In the genomic region with DNA sequence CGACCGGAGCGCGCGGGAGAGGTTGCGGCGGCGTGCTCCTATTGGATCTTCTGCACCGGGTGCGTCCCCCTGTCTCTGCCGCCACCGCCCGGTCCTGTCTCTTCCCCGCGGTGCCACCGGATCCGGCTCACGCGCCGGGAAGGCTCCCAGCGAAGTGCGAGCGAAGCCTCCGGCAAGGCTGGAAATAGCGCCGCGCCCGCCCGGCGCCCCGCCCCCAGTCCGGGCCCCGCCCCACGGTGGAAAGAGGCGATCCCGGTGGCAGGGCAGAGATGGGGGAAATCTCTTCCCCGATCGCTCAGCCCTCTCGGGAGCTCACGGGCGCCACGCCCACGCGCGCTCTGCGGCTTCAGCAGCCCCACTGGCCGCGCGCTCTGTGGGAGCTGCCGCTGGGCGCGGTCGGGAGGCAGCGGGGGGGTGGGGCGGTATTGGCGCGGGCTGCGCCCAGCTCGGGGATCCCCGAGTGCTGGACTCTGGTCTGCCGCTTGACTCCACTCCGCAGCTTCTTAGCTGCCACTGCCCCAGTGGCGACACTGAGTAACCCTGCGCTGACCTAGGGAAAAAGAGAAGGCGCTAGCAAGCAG, we compare ENCODE assay signal across 8 mouse cellular contexts. TPM values are rescaled to one million over a fixed set of nuclear protein-coding genes. Genes with fewer than 3 reads are reported as not detected.
A peak's percentile ranks its signal among the peaks of the same experiment; 100 is the strongest.
DNase-seq lines count a peak whose midpoint lies in the region; ATAC-seq and TF ChIP-seq lines count a peak whose summit lies in the region.

Gene Chst8 (minus strand): TSS at position 181 of the 581 bp plus-strand sequence.

- no peak for TF ChIP-seq CTCF in E14TG2a.4 (conservative IDR thresholded peaks at IDR 0.05; ENCODE audit: low read length)

- no peak within 1 kb of the TSS for H3K27ac ChIP-seq in brown adipose tissue, adult 24 weeks (replicated peaks; ENCODE audit: low read depth, low read length)
- no peak within 1 kb of the TSS for H3K27ac ChIP-seq in forebrain, embryonic 15.5 days (replicated peaks)
- no peak within 1 kb of the TSS for H3K27ac ChIP-seq in liver, embryonic 12.5 days
- peak within 1 kb of the TSS; percentile 44; the same call in 1 of the 2 replicates for H3K27ac ChIP-seq in neural tube, embryonic 11.5 days (ENCODE audit: low read depth, low read length)

- H3K4me3 ChIP-seq in E14TG2a.4 (replicated peaks; ENCODE audit: low read length), result peak within 1 kb of the TSS; percentile 84
- peak within 1 kb of the TSS; percentile 53 for H3K4me3 ChIP-seq in brown adipose tissue, adult 24 weeks (ENCODE audit: insufficient read depth, low read depth, low read length)
- H3K4me3 ChIP-seq in forebrain, embryonic 15.5 days, result peak within 1 kb of the TSS; percentile 51
- peak within 1 kb of the TSS; percentile 53 for H3K4me3 ChIP-seq in liver, embryonic 12.5 days
- H3K4me3 ChIP-seq in neural tube, embryonic 11.5 days (ENCODE audit: low read depth, low read length), result peak within 1 kb of the TSS; percentile 56

- H3K27me3 ChIP-seq in E14TG2a.4 (ENCODE audit: insufficient read depth, low read length), result peaks cover 96% of the 10 kb centered on the region
- peaks cover 53% of the 10 kb centered on the region for H3K27me3 ChIP-seq in forebrain, embryonic 15.5 days
- H3K27me3 ChIP-seq in liver, embryonic 12.5 days (replicated peaks), result peaks cover 74% of the 10 kb centered on the region
- H3K27me3 ChIP-seq in neural tube, embryonic 11.5 days (ENCODE audit: control insufficient read depth, insufficient read depth, low read length), result peaks cover 26% of the 10 kb centered on the region

- under 1% methylated on average over 64 of the region's 65 CpGs for WGBS in forebrain, embryonic 15.5 days
- under 1% methylated on average over 56 of the region's 65 CpGs for WGBS in liver, embryonic 12.5 days (ENCODE audit: insufficient replicate concordance)
- WGBS in neural tube, embryonic 11.5 days, result under 1% methylated on average over 46 of the region's 65 CpGs

- DNase-seq in heart, postnatal 10 days, result peak; percentile 79 to 80
- peak; percentile 82 to 89 for DNase-seq in kidney, postnatal 36 days
- DNase-seq in neural tube, embryonic 11.5 days (ENCODE audit: low spot score), result peak; percentile 85
- DNase-seq in thymus, postnatal 4 days, result peak; percentile 32

- peak within 1 kb of the TSS; percentile 40 for H3K9ac ChIP-seq in forebrain, embryonic 15.5 days (replicated peaks)
- no peak within 1 kb of the TSS for H3K9ac ChIP-seq in liver, embryonic 12.5 days
- H3K9ac ChIP-seq in neural tube, embryonic 11.5 days (ENCODE audit: low read length), result peak within 1 kb of the TSS; percentile 64

- intact Hi-C loops in heart, postnatal 10 days (cut with DNase I), result no loop called here

- H3K4me1 ChIP-seq in E14TG2a.4 (replicated peaks; ENCODE audit: low read depth, low read length), result peaks cover 24% of the 10 kb centered on the region
- no peaks in the 10 kb centered on the region for H3K4me1 ChIP-seq in brown adipose tissue, adult 24 weeks (ENCODE audit: control insufficient read depth, insufficient read depth, insufficient read length, low read length)
- peaks cover 28% of the 10 kb centered on the region for H3K4me1 ChIP-seq in forebrain, embryonic 15.5 days
- no peaks in the 10 kb centered on the region for H3K4me1 ChIP-seq in liver, embryonic 12.5 days
- H3K4me1 ChIP-seq in neural tube, embryonic 11.5 days (ENCODE audit: control insufficient read depth, insufficient read depth, low read length), result no peaks in the 10 kb centered on the region

- H3K36me3 ChIP-seq in E14TG2a.4 (ENCODE audit: insufficient read depth, low read length), result no peaks in the 10 kb centered on the region
- no peaks in the 10 kb centered on the region for H3K36me3 ChIP-seq in forebrain, embryonic 15.5 days
- H3K36me3 ChIP-seq in liver, embryonic 12.5 days, result no peaks in the 10 kb centered on the region
- no peaks in the 10 kb centered on the region for H3K36me3 ChIP-seq in neural tube, embryonic 11.5 days (ENCODE audit: control insufficient read depth, insufficient read depth, low read length)

- H3K9me3 ChIP-seq in E14TG2a.4 (ENCODE audit: low read length), result peaks cover 9% of the 10 kb centered on the region
- H3K9me3 ChIP-seq in forebrain, embryonic 15.5 days, result no peaks in the 10 kb centered on the region
- H3K9me3 ChIP-seq in liver, embryonic 12.5 days (replicated peaks), result no peaks in the 10 kb centered on the region
- H3K9me3 ChIP-seq in neural tube, embryonic 11.5 days (ENCODE audit: control insufficient read depth, low read length), result no peaks in the 10 kb centered on the region; the same call in 1 of the 2 replicates

- peak within 1 kb of the TSS; percentile 87 for H3K4me2 ChIP-seq in forebrain, embryonic 15.5 days (replicated peaks)
- H3K4me2 ChIP-seq in liver, embryonic 12.5 days, result peak within 1 kb of the TSS; percentile 74
- H3K4me2 ChIP-seq in neural tube, embryonic 11.5 days (ENCODE audit: low read depth), result peak within 1 kb of the TSS; percentile 92

- peak; percentile 81 for ATAC-seq in forebrain, embryonic 15.5 days (replicated peaks)
- ATAC-seq in liver, embryonic 12.5 days, result peak; percentile 40; the same call in 1 of the 2 replicates
- ATAC-seq in neural tube, embryonic 11.5 days (ENCODE audit: insufficient read depth, low FRiP score, low TSS enrichment), result peak; percentile 75

RNA-seq across cellular contexts. Expression of gene Chst8, which starts in this region (rescaled TPM):
- polyA plus RNA-seq in brown adipose tissue, adult 24 weeks (2012; ENCODE audit: insufficient read depth, insufficient read length, missing spikeins), result 2.0 TPM in 1 of 2 replicates, not detected in the other
- 8.8 and 9.6 TPM in 2 replicates for polyA plus RNA-seq in forebrain, embryonic 15.5 days (2015; fragmentation: Nextera tagmentation; extraction: Ambion mirVana)
- under 1 TPM; 0.25 to 0.65 TPM for total RNA-seq in heart, postnatal 10 days (2021)
- polyA plus RNA-seq in liver, embryonic 12.5 days (2016; fragmentation: Nextera tagmentation; extraction: Ambion mirVana), result 1.2 and 1.3 TPM in 2 replicates
- polyA plus RNA-seq in neural tube, embryonic 11.5 days (2014; fragmentation: Nextera tagmentation; extraction: Ambion mirVana), result 19.6 and 21.2 TPM in 2 replicates

Comparison
In these comparisons a context has a peak if more than half of its experiments do, and no peak if none do; other contexts are left out.
1. Peak in DNase-seq in heart, postnatal 10 days; RNA of the gene not detected or under 1 TPM.
2. DNase-seq: peak in every context shown above with its lines; median percentile 86 in kidney, postnatal 36 days; 85 in neural tube, embryonic 11.5 days; 80 in heart, postnatal 10 days; 32 in thymus, postnatal 4 days.